ENCODE assay signal across 8 mouse cellular contexts in genomic region chr8:104374864-104375846, GRCm38 (mm10). TPM values are rescaled to one million over a fixed set of nuclear protein-coding genes. Genes with fewer than 3 reads are reported as not detected.
A peak's percentile ranks its signal among the peaks of the same experiment; 100 is the strongest.
DNase-seq lines count a peak whose midpoint lies in the region; ATAC-seq and TF ChIP-seq lines count a peak whose summit lies in the region.

No protein-coding gene starts in this region.

- intact Hi-C loops in heart, postnatal 36 days (cut with DNase I), result no loop called here

- WGBS in embryonic facial prominence, embryonic 11.5 days, result 52% methylated on average over 14 of the region's 14 CpGs
- WGBS in limb, embryonic 14.5 days, result 45% methylated on average over 14 of the region's 14 CpGs

- ATAC-seq in embryonic facial prominence, embryonic 11.5 days (replicated peaks; ENCODE audit: insufficient number of reproducible peaks, low FRiP score, low TSS enrichment, low read depth), result no peak
- ATAC-seq in limb, embryonic 14.5 days (ENCODE audit: low FRiP score, low read depth), result no peak

- no peak overlapping the region; the same call in 1 of the 2 replicates for H3K27ac ChIP-seq in embryonic facial prominence, embryonic 11.5 days (replicated peaks; ENCODE audit: low read depth, low read length)
- H3K27ac ChIP-seq in limb, embryonic 14.5 days (replicated peaks; ENCODE audit: low read depth, low read length), result no peak overlapping the region

- no peaks in the 10 kb centered on the region for H3K79me2 ChIP-seq in myocyte (ENCODE audit: control insufficient read depth, insufficient read depth)

- no peaks in the 10 kb centered on the region for H3K9me3 ChIP-seq in embryonic facial prominence, embryonic 11.5 days (replicated peaks; ENCODE audit: control insufficient read depth, low read length)
- no peaks in the 10 kb centered on the region for H3K9me3 ChIP-seq in limb, embryonic 14.5 days (ENCODE audit: control insufficient read depth, low read length)

- no peaks in the 10 kb centered on the region for H3K36me3 ChIP-seq in embryonic facial prominence, embryonic 11.5 days (replicated peaks; ENCODE audit: control insufficient read depth, insufficient read depth, low read depth, low read length)
- peaks cover 5% of the 10 kb centered on the region; the same call in 1 of the 2 replicates for H3K36me3 ChIP-seq in limb, embryonic 14.5 days (ENCODE audit: control insufficient read depth, insufficient read depth, low read length)
- H3K36me3 ChIP-seq in myocyte (ENCODE audit: control insufficient read depth, insufficient read depth), result no peaks in the 10 kb centered on the region

- no peak for TF ChIP-seq POLR2A in limb, embryonic 14.5 days (IDR thresholded peaks at IDR 0.05; ENCODE audit: borderline replicate concordance, extremely low read depth, insufficient read depth, insufficient read length)
- TF ChIP-seq POLR2A in myocyte (IDR thresholded peaks at IDR 0.05; ENCODE audit: insufficient read length, low read depth), result no peak

- no peak overlapping the region for H3ac ChIP-seq in myocyte (ENCODE audit: control insufficient read depth, insufficient read length)

- H3K4me2 ChIP-seq in embryonic facial prominence, embryonic 11.5 days (ENCODE audit: low read depth, low read length), result no peak overlapping the region
- H3K4me2 ChIP-seq in limb, embryonic 14.5 days (replicated peaks; ENCODE audit: low read depth, low read length, severe bottlenecking), result no peak overlapping the region
- peak overlapping the region; percentile 40 for H3K4me2 ChIP-seq in myocyte (ENCODE audit: low read depth)

- no peaks in the 10 kb centered on the region for H3K27me3 ChIP-seq in embryonic facial prominence, embryonic 11.5 days (ENCODE audit: control insufficient read depth, insufficient read depth, low read length)
- H3K27me3 ChIP-seq in limb, embryonic 14.5 days (ENCODE audit: control insufficient read depth, insufficient read depth, low read length), result no peaks in the 10 kb centered on the region
- H3K27me3 ChIP-seq in myocyte (ENCODE audit: control insufficient read depth, insufficient read depth, insufficient read length), result no peaks in the 10 kb centered on the region

- H3K4me1 ChIP-seq in embryonic facial prominence, embryonic 11.5 days (ENCODE audit: control insufficient read depth, insufficient read depth, low read length), result no peaks in the 10 kb centered on the region
- H3K4me1 ChIP-seq in limb, embryonic 14.5 days (ENCODE audit: control insufficient read depth, insufficient read depth, low read length), result peaks cover 8% of the 10 kb centered on the region; the same call in 1 of the 2 replicates

- H3K9ac ChIP-seq in embryonic facial prominence, embryonic 11.5 days (replicated peaks; ENCODE audit: low read length), result no peak overlapping the region
- no peak overlapping the region for H3K9ac ChIP-seq in limb, embryonic 14.5 days (ENCODE audit: low read depth, low read length, severe bottlenecking)

- DNase-seq in adrenal gland, adult 2 months, result peak; percentile 46
- DNase-seq in adrenal gland, postnatal 4 days (ENCODE audit: low spot score in 2 of 2), result no peak
- peak; percentile 42 for DNase-seq in embryonic facial prominence, embryonic 11.5 days (ENCODE audit: low spot score)
- peak; percentile 33 to 37 for DNase-seq in heart, postnatal 36 days
- DNase-seq in limb, embryonic 14.5 days (ENCODE audit: low spot score), result peak; percentile 21
- DNase-seq in layer of hippocampus, adult 11-12 months (ENCODE audit: low spot score), result no peak
- no peak for DNase-seq in ovary, postnatal 10 days (ENCODE audit: low spot score)

- H3K4me3 ChIP-seq in embryonic facial prominence, embryonic 11.5 days (ENCODE audit: low read depth, low read length), result no peak overlapping the region
- H3K4me3 ChIP-seq in limb, embryonic 14.5 days (replicated peaks; ENCODE audit: low read length), result no peak overlapping the region
- H3K4me3 ChIP-seq in myocyte, result no peak overlapping the region

TF ChIP-seq in myocyte, 11 proteins besides CTCF, POLR2A, EP300 and RAD21:
- no peak for TF ChIP-seq E2F4 (IDR thresholded peaks at IDR 0.05; ENCODE audit: insufficient read depth)
- no peak for TF ChIP-seq MYOD1 (IDR thresholded peaks at IDR 0.05; ENCODE audit: control insufficient read depth in 1 of 3, insufficient read length in 2 of 3, low read depth in 2 of 3)
- no peak for TF ChIP-seq MYOG (IDR thresholded peaks at IDR 0.05; ENCODE audit: control insufficient read depth in 1 of 3, insufficient read depth in 1 of 3, insufficient read length in 2 of 3, low read depth in 2 of 3)
- TF ChIP-seq CEBPB (IDR thresholded peaks at IDR 0.05; ENCODE audit: insufficient read depth, poor library complexity, severe bottlenecking), result no peak
- no peak for TF ChIP-seq MAX (IDR thresholded peaks at IDR 0.05; ENCODE audit: low read depth)
- TF ChIP-seq POLR2AphosphoS2 (IDR thresholded peaks at IDR 0.05; ENCODE audit: insufficient read length, low read depth), result no peak
- TF ChIP-seq SRF (IDR thresholded peaks at IDR 0.05; ENCODE audit: control insufficient read depth, insufficient read length, low read depth), result no peak
- TF ChIP-seq USF1 (IDR thresholded peaks at IDR 0.05; ENCODE audit: low read depth), result no peak
TF ChIP-seq in myocyte: peak in this region for 0.

RNA-seq across cellular contexts. Expression of gene Cmtm4, which starts 20.5 kb away (rescaled TPM):
- total RNA-seq in adrenal gland, adult 2 months (2021), result 10 to 100 TPM; 31.1 to 53.2 TPM
- 19.1 and 19.5 TPM in 2 replicates for polyA plus RNA-seq in adrenal gland, adult 2 months (2012; rRNA removed)
- 10 to 100 TPM; 26.9 to 29.6 TPM for total RNA-seq in adrenal gland, postnatal 4 days (2021)
- 3.3 and 3.8 TPM in 2 replicates for polyA plus RNA-seq in embryonic facial prominence, embryonic 11.5 days (2014; fragmentation: Nextera tagmentation; extraction: Ambion mirVana)
- 10 to 100 TPM; 11.0 to 12.0 TPM for total RNA-seq in heart, postnatal 36 days (2021)
- polyA plus RNA-seq in limb, embryonic 14.5 days (2012; rRNA removed), result 18.9 and 21.4 TPM in 2 replicates
- 4.1 and 4.5 TPM in 2 replicates for polyA plus RNA-seq in limb, embryonic 14.5 days (2014; fragmentation: Nextera tagmentation; extraction: Ambion mirVana)
- 5.5 TPM for polyA plus RNA-seq in myocyte (2012; fragmentation: generic; extraction: Trizol)

RNA-seq across cellular contexts. Expression of gene Cmtm3, which starts 35.9 kb away (rescaled TPM):
- total RNA-seq in adrenal gland, adult 2 months (2021), result 100 to 1,000 TPM in 1 of 2 experiments, 10 to 100 TPM in 1; 56.9 to 110 TPM
- polyA plus RNA-seq in adrenal gland, adult 2 months (2012; rRNA removed), result 336 and 405 TPM in 2 replicates
- total RNA-seq in adrenal gland, postnatal 4 days (2021), result 100 to 1,000 TPM; 104 to 105 TPM
- 131 and 139 TPM in 2 replicates for polyA plus RNA-seq in embryonic facial prominence, embryonic 11.5 days (2014; fragmentation: Nextera tagmentation; extraction: Ambion mirVana)
- total RNA-seq in heart, postnatal 36 days (2021), result 10 to 100 TPM; 14.4 to 15.7 TPM
- 240 and 361 TPM in 2 replicates for polyA plus RNA-seq in limb, embryonic 14.5 days (2012; rRNA removed)
- polyA plus RNA-seq in limb, embryonic 14.5 days (2014; fragmentation: Nextera tagmentation; extraction: Ambion mirVana), result 176 and 185 TPM in 2 replicates
- polyA plus RNA-seq in myocyte (2012; fragmentation: generic; extraction: Trizol), result 28.6 TPM

RNA-seq across cellular contexts. Expression of gene Cmtm2b, which starts 53.1 kb away (rescaled TPM):
- not detected for total RNA-seq in adrenal gland, adult 2 months (2021)
- not detected in 2 replicates for polyA plus RNA-seq in adrenal gland, adult 2 months (2012; rRNA removed)
- total RNA-seq in adrenal gland, postnatal 4 days (2021), result not detected
- not detected in 2 replicates for polyA plus RNA-seq in embryonic facial prominence, embryonic 11.5 days (2014; fragmentation: Nextera tagmentation; extraction: Ambion mirVana)
- total RNA-seq in heart, postnatal 36 days (2021), result not detected
- polyA plus RNA-seq in limb, embryonic 14.5 days (2012; rRNA removed), result not detected in 2 replicates
- not detected in 2 replicates for polyA plus RNA-seq in limb, embryonic 14.5 days (2014; fragmentation: Nextera tagmentation; extraction: Ambion mirVana)
- not detected for polyA plus RNA-seq in myocyte (2012; fragmentation: generic; extraction: Trizol)

RNA-seq across cellular contexts. Expression of gene Gm11020, which starts 53.8 kb away (rescaled TPM):
- total RNA-seq in adrenal gland, adult 2 months (2021), result not detected
- polyA plus RNA-seq in adrenal gland, adult 2 months (2012; rRNA removed), result not detected in 2 replicates
- total RNA-seq in adrenal gland, postnatal 4 days (2021), result not detected
- not detected in 2 replicates for polyA plus RNA-seq in embryonic facial prominence, embryonic 11.5 days (2014; fragmentation: Nextera tagmentation; extraction: Ambion mirVana)
- not detected for total RNA-seq in heart, postnatal 36 days (2021)
- not detected in 2 replicates for polyA plus RNA-seq in limb, embryonic 14.5 days (2012; rRNA removed)
- polyA plus RNA-seq in limb, embryonic 14.5 days (2014; fragmentation: Nextera tagmentation; extraction: Ambion mirVana), result not detected in 2 replicates
- not detected for polyA plus RNA-seq in myocyte (2012; fragmentation: generic; extraction: Trizol)

Comparison
In these comparisons a context has a peak if more than half of its experiments do, and no peak if none do; other contexts are left out.
1. DNase-seq: peak in adrenal gland, adult 2 months (single experiment), embryonic facial prominence, embryonic 11.5 days (single experiment), heart, postnatal 36 days (2 of 2) and limb, embryonic 14.5 days (single experiment); none in adrenal gland, postnatal 4 days (0 of 2), layer of hippocampus, adult 11-12 months (single experiment) and ovary, postnatal 10 days (single experiment).